Mouse (Mus musculus) heart, adult 2 months (tissue): ENCODE measurements around the gene 4933409G03Rik.

Experiments
- CTCF ChIP-seq: fragments of 200-600 bp; IDR thresholded peaks from 2 replicates; pipeline ENCODE4 v1.8.1; 2022; ENCODE audit warnings: antibody characterized with exemption, mild to moderate bottlenecking, moderate library complexity
- POLR2A ChIP-seq: fragments of 200-500 bp; IDR thresholded peaks from 2 replicates; pipeline ENCODE4 v1.6.1; 2011; ENCODE audit warnings: mild to moderate bottlenecking, low read depth, low read length, control low read depth; ENCODE audit not compliant: insufficient read depth

GRCm38 (mm10) chr2:68592765-68593164 lies 10.6 kb downstream of the 4933409G03Rik start:
- TF ChIP-seq CTCF (no peak), POLR2A (no peak)
